Mouse (Mus musculus): Measurements from ENCODE around the gene Gm38431.

Gm38431 gene

DNA sequence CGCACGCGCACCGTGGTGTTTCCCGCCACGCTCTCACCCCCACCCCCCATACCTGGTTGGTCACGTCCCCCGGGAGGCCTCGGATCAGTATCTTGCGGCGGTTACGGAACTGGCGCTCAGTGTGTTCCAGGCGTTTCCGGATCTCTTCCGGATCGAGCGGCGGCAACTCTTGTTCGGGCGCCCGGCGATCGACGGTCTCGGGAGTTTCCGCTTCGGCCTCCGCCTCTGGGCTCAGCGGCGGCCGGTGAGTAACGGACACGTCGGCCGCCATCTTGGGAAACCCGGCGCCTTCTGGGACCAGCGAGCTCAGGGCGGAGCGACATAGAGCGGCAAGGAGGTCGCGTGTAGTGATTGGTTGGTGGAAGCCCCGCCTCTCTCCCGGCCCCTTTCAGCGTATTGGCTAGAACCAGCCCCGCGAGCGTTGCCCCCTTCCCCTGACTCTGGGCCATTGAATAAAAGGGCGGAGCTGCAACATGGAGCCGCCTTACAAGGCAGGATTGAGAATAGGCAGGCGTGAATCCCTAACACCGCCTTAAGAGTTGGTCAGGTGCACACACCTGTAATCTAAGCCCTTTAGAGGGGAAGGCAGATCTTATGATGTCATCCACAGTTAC, at the start of gene Gm38431, which contains the start of gene Raver1:
Gene Gm38431 (minus strand): TSS at position 291 of the 614 bp plus-strand sequence.
Gene Raver1 (minus strand): TSS at position 302 of the 614 bp plus-strand sequence.
- peak; percentile 100 for DNase-seq

DNA sequence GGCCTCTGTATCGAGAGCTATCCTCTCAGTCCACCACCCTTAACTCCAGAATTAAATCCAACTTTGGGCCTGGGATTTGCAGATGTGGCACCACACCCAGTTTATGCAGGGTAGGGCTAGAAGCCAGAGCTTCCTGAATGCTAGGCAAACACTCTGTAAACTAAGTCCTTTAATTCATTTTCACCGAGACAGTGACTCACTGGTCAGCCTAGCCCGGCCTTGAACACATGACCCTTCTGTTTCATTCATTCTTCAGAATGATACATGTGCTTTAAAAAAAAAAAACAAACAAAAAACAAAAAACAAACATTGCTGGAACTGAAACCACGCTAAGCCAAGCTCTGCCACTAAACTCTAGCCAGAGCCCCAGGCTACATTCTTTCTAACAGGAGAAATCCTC, 46.6 kb upstream of the Gm38431 start:
- no peak for DNase-seq

DNA sequence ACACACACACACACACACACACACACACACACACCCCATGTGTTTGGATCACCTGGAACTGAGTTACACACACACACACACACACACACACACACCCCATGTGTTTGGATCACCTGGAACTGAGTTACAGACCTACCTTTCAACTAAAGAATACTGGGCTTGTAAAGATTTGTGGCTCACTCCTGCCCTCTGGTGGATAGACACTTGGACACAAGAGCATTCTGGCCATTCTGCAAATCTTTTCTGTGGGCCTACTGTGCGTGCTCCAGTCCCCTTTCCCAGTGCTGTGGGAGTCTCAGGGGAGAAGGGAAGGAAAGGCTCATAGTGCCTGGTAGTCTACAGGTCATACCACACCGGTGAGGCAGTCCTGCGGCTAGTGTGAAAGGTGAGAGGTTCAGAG, 45.4 kb upstream of the Gm38431 start:
- no peak for DNase-seq

DNA sequence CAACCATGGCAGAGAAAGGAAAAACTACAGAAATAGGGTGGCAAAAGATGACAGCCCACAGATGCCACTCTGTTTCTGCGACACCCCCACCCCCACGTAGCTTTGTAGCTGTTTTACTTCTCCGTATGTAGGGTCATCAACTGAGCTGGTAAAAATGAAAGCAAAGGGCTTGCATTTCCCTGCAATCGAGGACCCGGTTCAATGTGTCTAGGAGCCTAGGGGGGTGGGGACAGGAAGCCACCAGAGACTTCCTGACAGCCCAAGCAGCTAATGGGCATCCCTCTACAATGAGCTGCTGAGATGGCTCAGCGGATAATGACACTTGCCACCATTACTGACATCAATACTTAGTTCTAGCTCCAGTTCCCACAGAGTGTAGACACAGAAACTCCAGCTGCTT, 44.6 kb upstream of the Gm38431 start:
- no peak for DNase-seq

DNA sequence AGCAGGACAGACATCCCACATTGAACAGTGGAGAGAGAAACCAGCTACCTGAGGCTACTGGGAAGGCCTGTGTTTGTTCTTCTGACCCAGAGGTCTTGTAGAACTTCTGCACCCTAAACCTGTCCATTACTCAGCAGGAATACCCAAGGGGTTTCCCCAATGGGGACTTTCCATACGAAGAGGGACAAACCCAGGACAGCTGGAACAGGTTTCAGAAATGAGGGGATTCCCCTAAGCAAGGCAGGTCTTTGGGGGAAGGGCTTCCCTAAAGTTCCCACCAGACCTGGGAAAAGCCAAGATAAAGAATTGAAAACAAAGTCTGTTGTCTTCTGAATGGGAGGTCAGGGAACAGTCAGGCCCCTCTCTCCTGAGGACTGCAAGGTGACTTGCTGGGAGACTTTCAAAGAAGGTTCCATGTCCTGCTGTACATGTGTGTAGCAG, 44.2 kb upstream of the Gm38431 start:
- DNase-seq, result no peak

DNA sequence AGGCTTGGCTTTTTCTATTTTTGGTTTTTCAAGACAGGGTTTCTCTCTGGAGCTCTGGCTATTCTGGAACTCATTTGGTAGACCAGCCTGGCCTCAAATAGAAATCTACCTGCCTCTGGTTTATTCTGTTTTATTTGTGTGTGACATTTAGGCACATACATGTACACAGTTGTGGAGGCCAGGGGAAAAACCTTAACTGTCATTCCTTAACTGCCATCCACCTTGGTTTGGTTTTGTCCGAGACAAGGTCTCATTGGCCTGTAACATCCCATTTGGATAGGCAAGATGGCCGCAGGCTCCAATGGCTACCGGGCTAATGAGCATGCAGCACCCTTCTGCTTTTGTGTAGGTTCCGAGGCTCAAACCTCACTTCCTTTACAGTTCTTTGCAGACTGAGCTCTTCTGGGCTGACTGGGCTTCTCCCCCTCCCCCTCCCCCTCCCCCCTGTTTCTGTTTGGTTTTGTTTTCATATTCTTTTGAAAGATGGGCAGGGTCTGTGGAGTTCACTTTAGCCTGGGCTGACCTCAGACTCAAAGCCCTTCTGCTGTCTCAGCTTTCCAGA, 43.6 kb upstream of the Gm38431 start:
- no peak for DNase-seq

DNA sequence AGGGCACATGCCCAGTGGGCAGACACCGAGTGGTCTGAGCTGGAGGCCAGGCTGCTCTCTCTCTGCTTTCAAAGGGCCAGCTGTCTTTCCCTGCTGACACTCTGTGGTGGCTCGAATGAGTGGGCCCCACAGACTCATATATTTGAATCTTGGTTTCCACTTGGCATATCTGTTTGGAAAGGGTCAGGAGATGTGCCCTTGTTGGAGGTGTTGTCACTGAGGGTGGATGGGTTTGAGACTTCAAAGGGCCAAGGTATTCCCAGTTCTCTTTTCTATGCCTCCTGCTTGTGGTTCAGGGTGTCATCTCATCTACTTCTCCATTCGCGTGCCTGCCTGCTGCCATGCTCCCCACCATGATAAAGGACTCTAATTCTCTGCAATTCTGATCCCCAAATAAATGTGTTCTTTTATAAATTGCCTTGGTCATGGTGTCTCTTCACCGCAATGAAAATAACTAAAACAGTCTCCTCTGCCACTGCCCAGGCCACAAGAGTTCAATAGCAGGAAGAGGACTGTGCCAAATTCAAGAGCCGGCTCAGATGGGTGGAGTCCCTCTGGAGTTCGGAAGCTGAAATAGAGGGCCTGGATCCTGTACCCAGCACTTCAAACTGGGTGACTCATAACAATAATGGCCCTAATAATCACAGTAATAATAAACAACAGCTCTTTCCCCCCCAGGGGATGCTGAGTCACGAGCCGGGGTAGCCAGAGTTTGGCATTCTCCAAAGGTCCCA, 43.0 kb upstream of the Gm38431 start:
- peak; percentile 98 for DNase-seq

DNA sequence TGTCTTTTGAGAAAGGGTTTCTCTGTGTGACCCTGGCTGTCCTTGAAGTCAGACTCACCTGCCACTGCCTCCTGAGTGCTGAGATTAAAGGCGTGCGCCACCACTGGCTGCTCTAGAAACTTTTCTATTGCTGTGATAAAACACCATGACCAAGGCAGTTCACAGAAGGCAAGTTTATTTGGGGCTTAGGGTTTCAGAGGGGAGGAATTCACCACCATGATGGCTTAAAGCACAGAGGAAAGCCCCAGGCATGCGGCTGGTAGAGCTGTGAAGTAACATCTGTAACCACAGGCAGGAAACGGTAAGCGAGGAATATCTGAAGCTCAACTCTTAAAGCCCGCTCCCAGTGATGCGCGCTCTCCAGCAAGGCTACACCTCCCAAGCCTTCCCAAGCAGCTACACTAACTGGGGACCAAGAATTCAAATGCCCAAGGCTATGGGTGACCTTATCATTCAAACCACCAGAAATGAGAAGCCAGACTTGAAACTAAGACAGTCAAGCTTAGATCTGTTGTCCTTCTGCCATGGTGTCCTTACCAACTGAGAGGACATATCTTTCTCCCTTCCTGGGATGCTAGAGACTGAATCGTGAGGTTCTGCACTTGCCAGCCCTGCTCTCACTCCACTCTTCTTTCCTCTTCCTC, 41.4 kb upstream of the Gm38431 start:
- no peak for DNase-seq

DNA sequence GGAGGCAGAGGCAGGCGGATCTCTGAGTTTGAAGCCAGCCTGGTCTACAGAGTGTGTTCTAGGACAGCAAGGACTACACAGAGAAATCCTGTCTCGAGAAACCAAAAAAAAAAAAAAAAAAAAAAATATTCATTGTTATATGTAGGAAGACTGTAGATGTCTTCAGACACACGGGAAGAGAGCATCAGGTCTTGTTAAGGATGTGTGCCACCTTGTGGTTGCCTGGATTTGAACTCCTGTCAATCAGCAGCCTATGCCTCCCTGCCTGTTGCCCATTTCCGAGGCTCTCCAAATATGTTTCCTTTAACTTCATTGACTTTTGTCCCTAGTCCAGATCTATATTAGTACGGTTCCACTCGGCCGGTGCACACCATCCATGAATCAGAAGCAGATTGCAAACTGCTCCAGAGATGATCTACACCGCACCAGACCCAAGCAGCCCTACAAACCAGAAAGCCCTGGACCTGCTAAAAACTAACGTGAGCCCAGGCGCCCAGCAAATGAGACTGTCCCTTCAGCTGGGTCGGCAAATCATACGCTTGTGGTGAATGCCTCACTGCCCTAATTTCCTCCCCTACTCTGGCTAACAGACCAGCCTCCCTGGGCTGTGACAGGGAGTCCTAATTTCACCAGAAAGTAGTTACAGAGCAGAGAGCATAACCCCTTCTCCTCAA, 40.4 kb upstream of the Gm38431 start:
- peak; percentile 87 for DNase-seq

DNA sequence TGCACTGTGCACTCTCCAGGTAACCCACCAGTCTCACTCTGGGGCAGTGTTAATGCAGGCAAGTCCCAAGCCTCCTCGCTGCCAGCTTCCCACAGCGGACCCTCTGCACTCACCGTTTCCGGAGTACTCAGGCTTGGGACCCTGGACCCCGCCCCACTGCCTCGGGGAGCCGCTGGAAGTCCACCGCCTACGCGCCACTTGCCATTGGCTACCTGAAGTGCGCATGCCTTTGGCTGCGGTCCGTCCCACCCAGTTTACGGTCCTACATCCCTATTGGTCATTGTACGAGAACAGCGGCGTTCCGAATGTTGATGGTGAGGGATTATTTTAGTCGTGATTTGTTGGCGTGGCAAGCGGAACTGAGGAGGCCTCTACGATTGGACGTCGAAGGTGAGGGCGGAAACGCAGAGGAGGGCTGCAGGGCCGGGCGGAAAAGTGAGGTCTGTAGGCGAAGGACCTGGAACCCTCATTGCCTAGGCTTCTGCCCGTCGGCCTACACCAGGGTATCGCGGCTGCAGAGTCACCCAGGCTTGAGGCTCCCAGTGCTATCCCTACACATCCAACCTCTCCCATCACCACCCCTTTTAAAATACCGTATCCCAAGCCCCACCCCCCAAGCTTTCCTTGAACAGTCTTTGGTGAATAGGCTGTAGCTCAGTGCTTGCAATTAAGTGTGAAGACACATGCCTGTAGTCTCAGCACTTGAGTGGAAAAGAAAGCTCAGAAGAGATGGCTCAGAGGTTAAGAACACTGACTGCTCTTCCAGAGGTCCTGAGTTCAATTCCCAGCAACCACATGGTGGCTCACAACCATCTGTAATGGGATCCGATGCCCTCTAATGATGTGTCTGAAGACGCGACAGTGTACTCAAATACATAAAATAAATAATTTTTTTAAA, 39.5 kb upstream of the Gm38431 start, which contains the start of gene Tyk2:
Gene Tyk2 (minus strand): TSS at position 185 of the 898 bp plus-strand sequence.
- DNase-seq, result peak; percentile 100

DNA sequence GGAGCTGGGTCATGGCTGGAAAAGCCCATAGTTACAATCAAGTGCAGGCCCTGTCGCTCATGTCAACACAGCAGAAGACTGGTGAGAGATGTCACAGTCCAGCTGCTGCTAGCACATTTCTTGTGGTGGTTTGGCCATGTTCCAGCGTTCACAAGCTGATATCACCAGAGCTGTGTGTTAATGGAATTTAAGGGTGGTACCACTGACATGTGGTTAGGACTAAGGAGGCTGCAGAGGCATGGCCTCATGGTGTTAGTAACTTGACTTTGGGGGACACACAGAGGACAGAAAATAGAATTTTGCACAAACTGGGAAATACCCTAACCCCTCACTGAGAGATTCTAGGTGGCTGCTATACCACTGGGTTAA, 34.4 kb upstream of the Gm38431 start:
- DNase-seq, result peak; percentile 91

DNA sequence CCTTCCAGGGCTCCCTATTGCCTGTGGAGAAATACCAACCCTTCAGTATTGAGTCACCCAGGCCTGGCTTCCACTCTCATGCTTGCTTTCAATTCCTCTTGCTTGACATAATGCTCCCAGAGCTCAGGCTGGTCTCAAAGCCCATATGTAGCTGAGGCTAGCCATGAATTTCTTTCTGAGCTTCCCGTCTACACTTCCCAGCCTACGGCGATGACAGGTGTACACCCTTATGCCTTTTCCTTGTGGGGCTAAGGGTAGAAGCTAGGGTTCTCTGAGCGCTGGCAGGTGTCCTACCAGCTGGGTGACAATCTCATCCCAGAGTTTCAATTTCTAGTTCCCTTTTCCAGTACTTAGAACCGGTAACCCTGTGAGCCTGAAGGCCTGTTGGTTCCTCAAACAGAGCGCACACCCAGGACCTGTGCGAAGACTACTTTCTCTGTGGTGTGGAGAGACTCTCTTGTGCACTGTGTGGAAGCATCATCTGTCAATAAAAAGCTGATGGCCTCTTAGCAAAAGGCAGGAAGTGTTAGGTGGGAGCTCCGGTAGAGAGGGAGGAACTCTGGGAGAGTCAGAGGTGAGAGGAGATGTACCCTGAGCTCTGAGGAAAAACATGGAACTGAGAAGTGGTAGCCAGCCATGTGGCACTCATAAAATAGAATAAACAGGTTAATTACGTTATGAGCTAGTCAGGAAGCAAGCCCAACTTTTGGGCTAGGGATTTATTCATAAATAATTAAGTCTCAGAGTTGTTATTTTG, 33.9 kb upstream of the Gm38431 start:
- DNase-seq, result peak; percentile 89

DNA sequence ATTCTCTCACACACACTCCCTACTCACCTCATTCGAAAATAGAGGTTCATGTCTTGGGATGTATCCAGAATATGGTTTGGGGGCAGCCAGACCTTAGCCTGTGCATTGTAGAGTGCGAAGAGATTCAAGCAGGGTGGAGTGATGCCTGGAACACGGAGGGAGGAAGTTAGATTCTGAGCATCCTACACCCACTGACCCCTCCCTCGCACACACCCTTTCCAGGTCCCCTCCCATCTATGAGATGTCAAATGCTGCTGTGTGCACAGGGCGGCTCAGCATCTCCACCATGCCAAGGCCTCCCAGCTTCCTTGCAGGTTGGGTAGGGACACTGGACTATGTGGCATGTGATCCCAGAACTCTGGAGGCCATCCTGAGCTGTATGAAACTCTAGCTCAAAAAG, 33.0 kb upstream of the Gm38431 start:
- peak; percentile 82 for DNase-seq

DNA sequence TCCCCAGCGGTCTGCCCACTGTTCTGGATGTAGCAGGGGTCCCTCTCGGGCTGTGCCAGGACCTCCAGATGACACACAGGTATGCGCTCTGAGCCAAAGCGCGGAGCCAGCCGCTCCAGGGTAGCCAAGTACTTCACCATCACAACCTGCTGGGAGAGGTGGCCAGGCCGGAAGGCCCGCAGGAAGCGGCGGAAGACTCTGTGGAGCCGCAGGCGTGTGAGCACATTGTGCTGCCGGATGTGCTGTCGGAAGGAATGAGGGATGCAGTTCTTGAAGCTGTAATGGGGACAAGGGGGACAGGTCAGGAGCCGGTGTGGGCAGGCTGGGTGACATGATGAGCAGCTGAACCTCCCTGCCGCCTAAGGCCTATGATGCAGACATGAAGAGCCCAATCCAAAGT, 29.7 kb upstream of the Gm38431 start:
- no peak for DNase-seq

DNA sequence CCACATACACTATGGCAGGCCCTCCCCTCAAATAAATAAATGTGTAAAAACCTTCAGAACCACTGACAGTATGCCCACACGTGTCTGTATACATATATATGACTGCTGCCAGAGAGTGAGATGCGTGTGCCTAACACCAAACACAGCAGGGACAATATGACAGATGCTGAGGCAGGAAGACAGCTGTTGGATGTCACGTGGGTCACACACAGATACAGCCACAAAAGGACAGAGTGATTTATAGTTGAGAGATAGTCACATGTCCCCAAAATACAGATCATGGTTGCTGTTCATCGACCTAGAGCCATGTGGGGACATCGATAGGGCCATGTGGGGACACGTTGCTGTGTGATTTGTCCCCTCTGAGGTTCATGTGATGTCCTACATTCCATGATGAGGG, 25.3 kb upstream of the Gm38431 start:
- DNase-seq, result no peak

DNA sequence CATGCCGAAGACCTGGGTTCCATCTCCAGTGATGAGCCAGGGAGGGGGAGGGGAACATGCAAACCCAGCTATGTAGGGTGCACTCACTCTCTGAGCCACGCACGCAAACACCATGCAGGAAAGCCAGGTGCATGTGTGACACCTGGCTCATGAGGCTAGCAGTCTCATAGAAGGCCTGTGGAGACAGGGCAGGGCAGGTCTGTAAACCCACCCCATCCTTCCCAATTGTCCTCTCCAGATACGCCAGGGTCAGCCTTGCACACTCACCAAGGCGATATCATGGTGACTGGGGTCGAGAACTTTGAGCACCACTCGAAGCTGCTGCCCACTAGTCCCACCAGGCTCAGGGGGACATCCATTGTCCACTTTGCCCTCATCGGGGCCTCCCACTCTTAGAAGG, 23.3 kb upstream of the Gm38431 start:
- DNase-seq, result peak; percentile 84

DNA sequence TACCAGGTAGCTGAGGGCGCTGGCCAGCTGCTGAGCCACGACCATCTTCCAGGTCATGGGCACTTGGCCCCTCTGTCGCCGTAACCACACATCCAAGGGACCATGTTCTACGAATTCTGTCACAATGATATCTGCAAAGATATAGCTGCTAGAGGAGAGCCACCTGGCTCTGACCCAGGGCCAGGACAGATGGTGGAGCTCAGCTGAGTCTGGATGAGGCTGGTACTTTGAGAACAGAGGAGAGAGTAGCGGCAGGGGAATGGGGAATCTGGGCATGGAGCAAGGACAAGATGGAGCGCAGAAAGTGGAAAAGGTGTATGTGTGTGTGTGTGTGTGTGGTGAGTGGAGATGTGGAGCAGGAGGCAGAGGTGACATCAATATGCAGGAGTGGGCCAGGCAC, 22.4 kb upstream of the Gm38431 start:
- DNase-seq, result no peak

DNA sequence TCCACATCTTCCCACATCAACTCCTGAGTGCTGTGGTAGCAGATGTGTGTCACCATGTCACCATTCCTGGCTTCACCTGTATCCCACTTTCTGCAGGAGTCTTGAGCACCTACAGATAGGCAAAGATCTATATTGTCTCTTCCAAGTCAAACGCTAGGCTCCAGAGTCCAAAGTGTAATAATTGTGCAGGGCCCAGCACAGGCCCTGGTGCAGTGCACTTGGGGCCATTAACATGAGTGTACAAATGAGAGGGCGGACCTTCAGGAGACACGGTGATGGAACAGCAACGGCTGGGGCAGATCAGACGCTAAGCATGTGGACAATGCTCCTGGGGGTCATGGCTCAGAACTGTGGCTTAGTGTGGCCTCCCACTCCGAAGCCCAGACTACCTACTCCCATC, 22.0 kb upstream of the Gm38431 start:
- DNase-seq, result no peak

DNA sequence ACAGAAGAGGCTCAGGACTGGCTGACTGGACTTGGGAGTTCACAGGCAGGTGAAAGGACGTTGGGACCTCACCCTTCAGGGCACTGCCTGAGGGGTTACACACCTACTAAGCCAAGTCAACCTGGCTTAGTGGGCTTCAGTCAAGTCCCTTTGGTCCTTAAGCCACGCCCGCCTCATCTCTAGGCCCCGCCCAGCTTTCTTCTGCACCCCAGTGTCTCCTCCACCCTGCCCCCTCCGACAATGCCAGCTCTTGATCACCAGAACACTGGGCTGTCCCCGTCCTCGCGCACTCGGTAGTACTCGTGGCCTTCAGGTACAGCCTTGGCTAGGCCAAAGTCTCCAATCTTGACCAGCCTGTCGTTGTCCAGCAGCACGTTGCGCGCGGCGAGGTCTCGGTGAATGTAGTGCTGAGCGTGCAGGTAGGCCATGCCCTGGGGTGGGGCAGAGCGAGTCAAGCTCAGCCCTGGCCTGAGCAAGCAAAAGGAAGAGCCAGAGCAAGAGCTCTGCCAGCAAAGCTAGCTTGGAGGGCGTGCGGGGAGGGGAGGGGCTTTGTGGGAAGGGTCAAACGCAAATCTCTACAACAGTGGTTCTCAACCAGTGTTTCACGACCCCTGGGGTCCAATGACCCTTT, 15.9 kb upstream of the Gm38431 start:
- no peak for DNase-seq

DNA sequence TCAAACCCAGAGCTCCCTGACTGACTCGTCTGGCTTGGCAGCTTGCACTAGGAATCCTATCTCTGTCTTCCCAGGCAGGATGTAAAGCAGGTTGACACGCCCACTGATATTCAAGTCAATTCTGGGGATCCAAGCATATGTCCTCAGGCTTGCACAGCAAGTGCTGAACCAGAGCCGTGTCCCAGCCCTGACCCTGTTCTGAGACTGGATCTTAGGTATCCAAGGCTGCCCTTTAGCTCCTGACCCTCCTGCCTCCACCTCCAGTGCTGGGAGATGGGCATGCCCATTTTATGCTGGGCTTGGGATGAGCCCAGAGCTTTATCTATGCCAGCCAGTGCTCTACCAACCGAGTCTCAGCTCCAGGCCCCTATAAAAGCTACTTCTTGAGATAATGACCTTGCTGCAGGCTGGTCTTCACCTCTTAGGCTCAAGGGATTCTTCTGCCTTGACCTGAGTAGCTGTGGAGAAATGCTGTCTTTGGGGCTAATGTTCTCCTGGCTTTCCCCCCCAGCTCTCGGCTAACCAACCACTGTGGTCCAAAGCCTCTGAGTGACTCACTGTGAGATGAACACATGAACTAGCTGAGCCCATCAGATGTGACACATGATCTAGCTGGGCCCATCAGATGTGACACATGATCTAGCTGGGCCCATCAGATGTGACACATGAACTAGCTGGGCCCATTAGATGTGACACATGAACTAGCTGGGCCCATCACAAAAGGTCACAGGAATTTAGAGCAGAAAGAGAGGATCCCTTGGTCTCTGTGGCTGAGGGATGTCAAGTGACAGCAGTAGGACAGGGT, 14.2 kb upstream of the Gm38431 start:
- DNase-seq, result no peak
